In genomic region chr5:113336281-113336680, GRCm38 (mm10) we compare ENCODE assay signal across 20 mouse cellular contexts. TPM values are rescaled to one million over a fixed set of nuclear protein-coding genes. Genes with fewer than 3 reads are reported as not detected.
DNase-seq lines count a peak whose midpoint lies in the region; ATAC-seq and TF ChIP-seq lines count a peak whose summit lies in the region.
"Had no signal": no experiment of that assay in that cellular context is flagged by ENCODE, and none has a peak within 500 bp of the region (broad histone marks: within the 10 kb centered on the region; RNA-seq: fewer than 3 reads in every experiment).

No protein-coding gene starts in this region.

- TF ChIP-seq POLR2A in heart, adult 2 months (IDR thresholded peaks at IDR 0.05; ENCODE audit: insufficient read depth, low read depth, low read length), result no peak

- no peak overlapping the region for H3K9ac ChIP-seq in heart, adult 2 months (ENCODE audit: low read depth, low read length)
- H3K9ac ChIP-seq in intestine, embryonic 15.5 days, result no peak overlapping the region
- H3K9ac ChIP-seq in intestine, embryonic 16.5 days (ENCODE audit: low read depth, low read length), result no peak overlapping the region
- H3K9ac ChIP-seq in midbrain, embryonic 13.5 days (replicated peaks), result no peak overlapping the region
- no peak overlapping the region for H3K9ac ChIP-seq in midbrain, embryonic 14.5 days (replicated peaks; ENCODE audit: low read length)
- H3K9ac ChIP-seq: liver, embryonic 12.5 days had no signal

- H3K36me3 ChIP-seq in heart, embryonic 10.5 days, result no peaks in the 10 kb centered on the region
- H3K36me3 ChIP-seq in heart, adult 2 months (ENCODE audit: control insufficient read depth, insufficient read depth, low read length), result no peaks in the 10 kb centered on the region
- H3K36me3 ChIP-seq in intestine, embryonic 15.5 days, result no peaks in the 10 kb centered on the region
- no peaks in the 10 kb centered on the region for H3K36me3 ChIP-seq in intestine, embryonic 16.5 days (ENCODE audit: control insufficient read depth, insufficient read depth, low read length)
- no peaks in the 10 kb centered on the region for H3K36me3 ChIP-seq in midbrain, embryonic 13.5 days
- H3K36me3 ChIP-seq in midbrain, embryonic 14.5 days (ENCODE audit: control insufficient read depth, insufficient read depth, low read length), result no peaks in the 10 kb centered on the region
- H3K36me3 ChIP-seq: G1E; liver, embryonic 12.5 days had no signal

- no peak for TF ChIP-seq EP300 in heart, adult 2 months (IDR thresholded peaks at IDR 0.05; ENCODE audit: insufficient read depth, low read depth, low read length)

- peaks cover 93% of the 10 kb centered on the region for H3K27me3 ChIP-seq in heart, embryonic 10.5 days (ENCODE audit: insufficient read depth, poor library complexity, severe bottlenecking)
- peaks cover 19% of the 10 kb centered on the region for H3K27me3 ChIP-seq in heart, adult 2 months (ENCODE audit: control insufficient read depth, insufficient read depth, low read length)
- H3K27me3 ChIP-seq in intestine, embryonic 15.5 days (replicated peaks), result peaks cover 58% of the 10 kb centered on the region
- peaks cover 43% of the 10 kb centered on the region for H3K27me3 ChIP-seq in intestine, embryonic 16.5 days (replicated peaks; ENCODE audit: control insufficient read depth, insufficient read depth, low read length)
- peaks cover 77% of the 10 kb centered on the region for H3K27me3 ChIP-seq in midbrain, embryonic 13.5 days
- H3K27me3 ChIP-seq in midbrain, embryonic 14.5 days (ENCODE audit: control insufficient read depth, insufficient read depth, low read length), result peaks cover 30% of the 10 kb centered on the region

- peak overlapping the region; percentile 47; the same call in 1 of the 2 replicates for H3K4me3 ChIP-seq in heart, embryonic 10.5 days
- no peak overlapping the region for H3K4me3 ChIP-seq in heart, adult 2 months
- H3K4me3 ChIP-seq in intestine, embryonic 15.5 days (replicated peaks), result no peak overlapping the region
- no peak overlapping the region for H3K4me3 ChIP-seq in intestine, embryonic 16.5 days (ENCODE audit: low read length)
- H3K4me3 ChIP-seq in midbrain, embryonic 13.5 days (replicated peaks), result peak overlapping the region; percentile 23; the same call in 1 of the 2 replicates
- H3K4me3 ChIP-seq in midbrain, embryonic 14.5 days (replicated peaks; ENCODE audit: low read depth, low read length), result no peak overlapping the region
- H3K4me3 ChIP-seq: liver, embryonic 12.5 days had no signal

- WGBS in heart, embryonic 10.5 days, result 32% methylated on average over 9 of the region's 9 CpGs
- WGBS in heart, adult 2 months, result 29% methylated on average over 9 of the region's 9 CpGs
- WGBS in intestine, embryonic 15.5 days, result 27% methylated on average over 9 of the region's 9 CpGs
- WGBS in intestine, embryonic 16.5 days, result 22% methylated on average over 9 of the region's 9 CpGs
- 28% methylated on average over 9 of the region's 9 CpGs for WGBS in midbrain, embryonic 13.5 days
- WGBS in midbrain, embryonic 14.5 days, result 26% methylated on average over 9 of the region's 9 CpGs

- DNase-seq in heart, embryonic 10.5 days (ENCODE audit: low spot score), result no peak
- no peak for DNase-seq in heart, adult 2 months
- DNase-seq in midbrain, embryonic 14.5 days, result no peak
- DNase-seq in kidney, postnatal 14 days, result peak; percentile 21
- no peak for DNase-seq in left cerebral cortex, adult 18-20 months (ENCODE audit: low spot score in 2 of 2)
- DNase-seq: adrenal gland, postnatal 14 days; B cell, adult 2 months; cerebellum, postnatal 14 days; left cerebral cortex, postnatal 4 days had no signal

- H3K9me3 ChIP-seq in heart, embryonic 10.5 days, result no peaks in the 10 kb centered on the region
- no peaks in the 10 kb centered on the region for H3K9me3 ChIP-seq in intestine, embryonic 15.5 days
- no peaks in the 10 kb centered on the region for H3K9me3 ChIP-seq in intestine, embryonic 16.5 days (ENCODE audit: control insufficient read depth, low read length)
- no peaks in the 10 kb centered on the region for H3K9me3 ChIP-seq in midbrain, embryonic 13.5 days
- H3K9me3 ChIP-seq in midbrain, embryonic 14.5 days (ENCODE audit: control insufficient read depth, low read length), result peaks cover 4% of the 10 kb centered on the region; the same call in 1 of the 2 replicates
- H3K9me3 ChIP-seq: liver, embryonic 12.5 days had no signal

- TF ChIP-seq CTCF in heart, adult 2 months (IDR thresholded peaks at IDR 0.05), result no peak

- peak overlapping the region; percentile 61; the same call in 1 of the 2 replicates for H3K4me2 ChIP-seq in intestine, embryonic 15.5 days (replicated peaks)
- H3K4me2 ChIP-seq in intestine, embryonic 16.5 days (ENCODE audit: low read depth, low read length), result no peak overlapping the region
- no peak overlapping the region; the same call in 1 of the 2 replicates for H3K4me2 ChIP-seq in midbrain, embryonic 13.5 days (replicated peaks)
- H3K4me2 ChIP-seq in midbrain, embryonic 14.5 days (ENCODE audit: low read length), result no peak overlapping the region

- intact Hi-C loops in heart, adult 2 months (cut with DNase I), result no loop called here

- ATAC-seq in intestine, embryonic 15.5 days, result no peak
- ATAC-seq in intestine, embryonic 16.5 days, result no peak
- ATAC-seq in midbrain, embryonic 13.5 days, result no peak
- no peak for ATAC-seq in midbrain, embryonic 14.5 days (ENCODE audit: low FRiP score, low TSS enrichment)
- ATAC-seq: intestine, postnatal 0 days; liver, embryonic 12.5 days had no signal

- H3K4me1 ChIP-seq in heart, embryonic 10.5 days, result peaks cover 18% of the 10 kb centered on the region
- H3K4me1 ChIP-seq in heart, adult 2 months (ENCODE audit: control insufficient read depth, insufficient read depth, low read length), result no peaks in the 10 kb centered on the region
- H3K4me1 ChIP-seq in intestine, embryonic 15.5 days (replicated peaks), result peaks cover 13% of the 10 kb centered on the region
- peaks cover 11% of the 10 kb centered on the region for H3K4me1 ChIP-seq in intestine, embryonic 16.5 days (ENCODE audit: control insufficient read depth, insufficient read depth, low read length)
- peaks cover 22% of the 10 kb centered on the region for H3K4me1 ChIP-seq in midbrain, embryonic 13.5 days (replicated peaks)
- H3K4me1 ChIP-seq in midbrain, embryonic 14.5 days (ENCODE audit: control insufficient read depth, insufficient read depth, low read length), result peaks cover 8% of the 10 kb centered on the region; the same call in 1 of the 2 replicates
- H3K4me1 ChIP-seq: liver, embryonic 12.5 days had no signal

- no peak overlapping the region for H3K27ac ChIP-seq in heart, embryonic 10.5 days
- H3K27ac ChIP-seq in heart, adult 2 months, result no peak overlapping the region
- H3K27ac ChIP-seq in intestine, embryonic 15.5 days, result no peak overlapping the region
- no peak overlapping the region for H3K27ac ChIP-seq in intestine, embryonic 16.5 days (ENCODE audit: low read length)
- no peak overlapping the region for H3K27ac ChIP-seq in midbrain, embryonic 13.5 days
- no peak overlapping the region for H3K27ac ChIP-seq in midbrain, embryonic 14.5 days (replicated peaks; ENCODE audit: low read depth, low read length)
- H3K27ac ChIP-seq: liver, embryonic 12.5 days had no signal

- H3K79me2 ChIP-seq in heart, adult 2 months (replicated peaks; ENCODE audit: control insufficient read depth, insufficient read depth, low read length), result no peaks in the 10 kb centered on the region

RNA-seq across cellular contexts. Expression of gene Aym1, which starts 20.8 kb away (rescaled TPM):
- not detected in 2 replicates for polyA plus RNA-seq in heart, embryonic 10.5 days (2016; fragmentation: Nextera tagmentation; extraction: Ambion mirVana)
- total RNA-seq in heart, adult 2 months (2021), result not detected
- not detected in 2 replicates for polyA plus RNA-seq in heart, adult 2 months (2012; rRNA removed)
- not detected in 2 replicates for polyA plus RNA-seq in intestine, embryonic 15.5 days (2015; fragmentation: Nextera tagmentation; extraction: Ambion mirVana)
- polyA plus RNA-seq in intestine, embryonic 16.5 days (2015; fragmentation: Nextera tagmentation; extraction: Ambion mirVana), result not detected in 2 replicates
- not detected in 2 replicates for polyA plus RNA-seq in midbrain, embryonic 13.5 days (2015; fragmentation: Nextera tagmentation; extraction: Ambion mirVana)
- polyA plus RNA-seq in midbrain, embryonic 14.5 days (2014; fragmentation: Nextera tagmentation; extraction: Ambion mirVana), result not detected in 2 replicates
- total RNA-seq in left cerebral cortex, adult 18-20 months (2021), result not detected
- total RNA-seq: adrenal gland, postnatal 14 days; G1E; granulocyte monocyte progenitor cell, adult 5-6 weeks; layer of hippocampus, postnatal 25 days; left cerebral cortex, postnatal 4 days; megakaryocyte, adult 5-6 weeks had no signal
- polyA plus RNA-seq: G1E; intestine, postnatal 0 days; liver, embryonic 12.5 days; lung, embryonic 16.5 days; thymus, postnatal 0 days had no signal

RNA-seq across cellular contexts. Expression of gene Sgsm1, which starts 25.7 kb away (rescaled TPM):
- polyA plus RNA-seq in heart, embryonic 10.5 days (2016; fragmentation: Nextera tagmentation; extraction: Ambion mirVana), result 6.5 and 6.7 TPM in 2 replicates
- total RNA-seq in heart, adult 2 months (2021), result 1 to 10 TPM in 1 of 2 experiments, under 1 TPM in 1; 0.52 to 1.2 TPM
- polyA plus RNA-seq in heart, adult 2 months (2012; rRNA removed), result 0.43 and 0.67 TPM in 2 replicates
- 9.6 and 11.3 TPM in 2 replicates for polyA plus RNA-seq in intestine, embryonic 15.5 days (2015; fragmentation: Nextera tagmentation; extraction: Ambion mirVana)
- 10.3 and 11.1 TPM in 2 replicates for polyA plus RNA-seq in intestine, embryonic 16.5 days (2015; fragmentation: Nextera tagmentation; extraction: Ambion mirVana)
- polyA plus RNA-seq in midbrain, embryonic 13.5 days (2015; fragmentation: Nextera tagmentation; extraction: Ambion mirVana), result 17.2 and 17.4 TPM in 2 replicates
- 15.2 and 15.6 TPM in 2 replicates for polyA plus RNA-seq in midbrain, embryonic 14.5 days (2014; fragmentation: Nextera tagmentation; extraction: Ambion mirVana)
- total RNA-seq in left cerebral cortex, adult 18-20 months (2021), result 100 to 1,000 TPM; 157 to 158 TPM
- total RNA-seq: granulocyte monocyte progenitor cell, adult 5-6 weeks; megakaryocyte, adult 5-6 weeks had no signal
- polyA plus RNA-seq: G1E had no signal

Comparison
In these comparisons a context has a peak if more than half of its experiments do, and no peak if none do; other contexts are left out.
1. H3K4me3 ChIP-seq: peak in heart, embryonic 10.5 days (single experiment) and midbrain, embryonic 13.5 days (single experiment); none in heart, adult 2 months (single experiment), intestine, embryonic 15.5 days (single experiment), intestine, embryonic 16.5 days (single experiment) and midbrain, embryonic 14.5 days (single experiment).